Mouse (Mus musculus) midbrain, embryonic 12.5 days (tissue): ENCODE results near the gene Olfr272. TPM values are rescaled to one million over a fixed set of nuclear protein-coding genes. Genes with fewer than 3 reads are reported as not detected.

Experiments
- ATAC-seq: fragments of 200-750 bp; cut with Nextera tagmentation; 2 replicates; pipeline ENCODE4 v1.8.0; 2017; ENCODE audit warnings: low read depth, moderate TSS enrichment, moderate library complexity; ENCODE audit not compliant: low FRiP score
- H3K27ac ChIP-seq: fragments of 300-500 bp; sonication (generic); replicated peaks from 2 replicates; pipeline ENCODE4 v1.5.1; 2016; ENCODE audit warnings: mild to moderate bottlenecking
- H3K27me3 ChIP-seq: fragments of 300-500 bp; sonication (generic); 2 replicates; pipeline ENCODE4 v1.6.1; 2016; ENCODE audit warnings: mild to moderate bottlenecking
- H3K36me3 ChIP-seq: fragments of 300-500 bp; sonication (generic); 2 replicates; pipeline ENCODE4 v1.6.1; 2016
- H3K4me1 ChIP-seq: fragments of 300-500 bp; sonication (generic); 2 replicates; pipeline ENCODE4 v1.6.1; 2016
- H3K4me2 ChIP-seq: fragments of 300-500 bp; sonication (generic); replicated peaks from 2 replicates; pipeline ENCODE4 v1.6.1; 2016; ENCODE audit warnings: mild to moderate bottlenecking, moderate library complexity
- H3K4me3 ChIP-seq: fragments of 300-500 bp; sonication (generic); 2 replicates; pipeline ENCODE4 v1.5.1; 2016; ENCODE audit warnings: mild to moderate bottlenecking
- H3K9ac ChIP-seq: fragments of 300-500 bp; sonication (generic); replicated peaks from 2 replicates; pipeline ENCODE4 v1.6.1; 2016; ENCODE audit warnings: mild to moderate bottlenecking, moderate library complexity
- H3K9me3 ChIP-seq: fragments of 300-500 bp; sonication (generic); 2 replicates; pipeline ENCODE4 v1.6.1; 2016; ENCODE audit warnings: mild to moderate bottlenecking
- WGBS: fragments of 180-500 bp; shearing (Covaris S2); methylation state at CpG from one replicate; pipeline ENCODE4 v1.1.7; 2016; 5-methylcytosine and 5-hydroxymethylcytosine counted together
- polyA plus RNA-seq: library from polyadenylated mRNA; unstranded; fragments of >200 nt; fragmentation: Nextera tagmentation; extraction: Ambion mirVana; gene quantifications from 2 replicates; pipeline ENCODE4 v1.2.1, GENCODE M21; 2016

Gene Olfr272
- polyA plus RNA-seq: not detected in 2 replicates

DNA sequence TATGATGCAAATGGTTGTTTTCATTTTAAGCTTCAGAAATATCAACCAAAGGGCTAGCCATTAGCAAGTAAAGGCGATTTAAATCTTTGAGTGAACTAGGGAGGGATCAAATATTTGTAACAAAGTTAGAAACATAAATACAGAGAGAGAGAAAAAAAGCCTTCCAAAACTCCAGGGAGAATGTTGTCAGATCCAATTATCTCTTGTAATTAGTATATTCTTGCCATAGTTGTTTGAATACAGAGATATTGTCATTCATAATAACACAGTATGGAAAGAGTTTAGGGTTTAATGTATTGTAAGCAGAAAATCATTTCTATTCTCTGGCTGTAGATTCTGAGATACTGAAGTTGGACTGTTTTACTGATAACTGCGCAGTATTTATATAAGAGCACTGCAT is at the start of gene Olfr272:
Gene Olfr272 (minus strand): TSS at position 101 of the 400 bp plus-strand sequence.
- no peaks in the 10 kb centered on the region for H3K27me3 ChIP-seq
- H3K4me3 ChIP-seq: no peak within 1 kb of the TSS
- ATAC-seq: no peak
- H3K27ac ChIP-seq: no peak within 1 kb of the TSS
- no peak within 1 kb of the TSS for H3K4me2 ChIP-seq
- H3K9ac ChIP-seq: no peak within 1 kb of the TSS
- H3K4me1 ChIP-seq: no peaks in the 10 kb centered on the region
- no peaks in the 10 kb centered on the region for H3K36me3 ChIP-seq
- no peaks in the 10 kb centered on the region for H3K9me3 ChIP-seq
- WGBS: 95% methylated on average over 2 of the region's 2 CpGs

- H3K36me3 ChIP-seq: no peaks in the 10 kb centered on the region
- no peak for ATAC-seq
- no peaks in the 10 kb centered on the region for H3K27me3 ChIP-seq
- no peak within 1 kb of the TSS for H3K27ac ChIP-seq
- no peaks in the 10 kb centered on the region for H3K4me1 ChIP-seq
- H3K4me2 ChIP-seq: no peak within 1 kb of the TSS
- H3K9ac ChIP-seq: no peak within 1 kb of the TSS
- H3K9me3 ChIP-seq: no peaks in the 10 kb centered on the region
- no peak within 1 kb of the TSS for H3K4me3 ChIP-seq
Observed at GRCm38 (mm10) chr4:52964247-52964646, 45.3 kb upstream of the Olfr272 start, which contains the start of gene Olfr270. Gene Olfr270, plus strand, starts transcription at chr4:52964547.

DNA sequence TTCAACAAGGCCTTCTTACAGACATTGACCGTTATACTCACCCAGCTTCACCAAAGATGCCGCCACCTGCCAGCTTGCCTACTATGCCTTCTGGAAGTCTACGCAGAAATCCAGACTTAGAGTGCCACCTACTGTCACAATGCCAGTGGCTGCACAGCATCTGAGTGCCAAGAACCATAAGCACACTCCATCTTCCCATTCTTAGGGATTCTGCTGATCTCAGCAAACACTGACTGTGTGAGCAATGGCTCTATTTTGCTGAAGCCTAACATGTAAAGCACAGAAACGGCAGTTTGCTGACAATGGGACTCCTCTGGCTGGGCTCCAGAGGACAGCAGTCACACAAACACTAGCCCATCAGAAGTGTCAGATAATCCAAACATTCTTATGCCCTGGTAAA is 39.7 kb upstream of the Olfr272 start:
- H3K9me3 ChIP-seq: no peaks in the 10 kb centered on the region
- ATAC-seq: 0 out of 2 replicates have a peak, but pooled peaks have one; percentile 41
- H3K4me1 ChIP-seq: no peaks in the 10 kb centered on the region
- no peak overlapping the region for H3K27ac ChIP-seq
- H3K27me3 ChIP-seq: no peaks in the 10 kb centered on the region
- no peak overlapping the region for H3K4me3 ChIP-seq
- no peaks in the 10 kb centered on the region for H3K36me3 ChIP-seq
- 37% methylated on average over 4 of the region's 4 CpGs for WGBS
- H3K9ac ChIP-seq: no peak overlapping the region
- no peak overlapping the region for H3K4me2 ChIP-seq

DNA sequence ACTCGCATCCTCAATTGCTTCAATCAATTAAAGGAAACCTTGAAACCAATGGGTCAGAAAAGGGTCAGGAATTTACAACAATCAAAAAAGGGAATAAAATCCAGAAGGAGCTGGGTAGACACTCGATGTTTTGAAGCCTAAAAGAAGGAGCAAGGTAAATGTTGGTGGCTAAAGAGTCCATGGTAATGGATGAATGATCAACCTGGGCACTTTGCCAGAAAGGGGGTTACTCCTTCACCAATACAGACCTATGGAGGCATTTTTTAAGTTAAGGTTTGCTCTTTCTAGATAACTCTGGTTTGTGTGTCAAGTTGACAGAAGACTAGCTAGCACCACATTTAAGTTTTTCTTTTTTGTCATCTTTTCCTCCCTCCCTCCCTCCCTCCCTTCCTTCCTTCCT is 30.0 kb upstream of the Olfr272 start:
- no peak overlapping the region for H3K27ac ChIP-seq
- no peaks in the 10 kb centered on the region for H3K36me3 ChIP-seq
- WGBS: 76% methylated on average over 2 of the region's 2 CpGs
- H3K4me1 ChIP-seq: no peaks in the 10 kb centered on the region
- no peaks in the 10 kb centered on the region for H3K27me3 ChIP-seq
- no peak overlapping the region for H3K9ac ChIP-seq
- H3K4me3 ChIP-seq: no peak overlapping the region
- no peak overlapping the region for H3K4me2 ChIP-seq
- H3K9me3 ChIP-seq: no peaks in the 10 kb centered on the region
- no peak for ATAC-seq

- no peak overlapping the region for H3K4me2 ChIP-seq
- H3K4me3 ChIP-seq: no peak overlapping the region
Observed at GRCm38 (mm10) chr4:52946665-52947064, 27.7 kb upstream of the Olfr272 start.

GRCm38 (mm10) chr4:52930480-52930879 is 11.5 kb upstream of the Olfr272 start:
- Histone ChIP-seq H3K4me2 (no peak overlapping the region), H3K4me3 (no peak overlapping the region), H3K4me1 (no peaks in the 10 kb centered on the region), H3K27ac (no peak overlapping the region), H3K27me3 (no peaks in the 10 kb centered on the region), H3K9ac (no peak overlapping the region), H3K9me3 (no peaks in the 10 kb centered on the region), H3K36me3 (no peaks in the 10 kb centered on the region)
- ATAC-seq: no peak
- 91% methylated on average over 4 of the region's 4 CpGs for WGBS

More at GRCm38 (mm10) chr4:52946665-52947064, 27.7 kb upstream of the Olfr272 start:
- Histone ChIP-seq H3K4me1 (no peaks in the 10 kb centered on the region), H3K9ac (no peak overlapping the region), H3K9me3 (no peaks in the 10 kb centered on the region), H3K27me3 (no peaks in the 10 kb centered on the region), H3K27ac (no peak overlapping the region), H3K36me3 (no peaks in the 10 kb centered on the region)
- ATAC-seq: no peak

DNA sequence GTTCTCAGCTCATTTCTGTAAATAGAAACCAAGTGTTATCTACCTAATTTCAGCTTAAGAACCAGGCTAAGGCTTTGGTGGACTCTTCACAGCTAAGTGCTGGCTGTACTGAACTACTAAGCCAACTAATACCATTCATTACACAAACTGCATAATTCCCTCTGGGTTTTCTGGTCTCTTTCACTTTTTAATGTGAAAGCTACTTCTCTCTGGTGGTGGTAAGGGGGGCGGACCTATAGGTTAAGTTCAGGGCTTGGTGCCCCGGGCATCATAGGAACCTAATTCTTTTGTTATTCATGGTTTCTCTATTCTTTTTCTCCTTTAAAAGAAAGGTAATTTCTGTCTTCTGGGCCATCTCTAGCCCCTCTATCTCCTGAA is 1.7 kb downstream of the Olfr272 start:
- Histone ChIP-seq H3K4me2 (no peak overlapping the region), H3K36me3 (no peaks in the 10 kb centered on the region), H3K27me3 (no peaks in the 10 kb centered on the region), H3K4me1 (no peaks in the 10 kb centered on the region), H3K4me3 (no peak overlapping the region), H3K27ac (no peak overlapping the region), H3K9me3 (no peaks in the 10 kb centered on the region), H3K9ac (no peak overlapping the region)
- 84% methylated on average over 2 of the region's 2 CpGs for WGBS
- no peak for ATAC-seq

GRCm38 (mm10) chr4:52916659-52917310 is 2.2 kb downstream of the Olfr272 start:
- Histone ChIP-seq H3K9ac (no peak overlapping the region), H3K9me3 (no peaks in the 10 kb centered on the region), H3K4me1 (no peaks in the 10 kb centered on the region), H3K4me3 (no peak overlapping the region), H3K36me3 (no peaks in the 10 kb centered on the region), H3K4me2 (no peak overlapping the region), H3K27ac (no peak overlapping the region), H3K27me3 (no peaks in the 10 kb centered on the region)
- 86% methylated on average over 6 of the region's 6 CpGs for WGBS
- no peak for ATAC-seq

DNA sequence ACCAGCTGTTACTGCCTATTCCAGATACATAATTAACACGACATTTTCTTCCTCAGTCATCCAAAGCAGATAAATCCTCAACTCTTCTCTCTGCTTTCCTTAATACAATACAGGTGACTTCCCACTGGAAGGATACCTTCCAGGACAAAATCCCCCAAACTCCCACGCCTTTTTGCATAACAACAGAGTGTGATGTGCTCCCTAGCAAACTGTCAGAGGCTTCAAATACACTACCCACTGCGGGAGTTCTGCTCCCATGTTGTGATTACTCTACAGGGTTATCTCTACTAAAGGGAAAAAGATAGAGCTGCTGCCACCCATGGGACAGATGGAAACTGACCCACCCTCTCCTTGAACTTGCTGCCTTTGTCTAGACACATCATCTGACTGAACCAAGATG is 6.6 kb downstream of the Olfr272 start:
- Histone ChIP-seq H3K36me3 (no peaks in the 10 kb centered on the region), H3K27ac (no peak overlapping the region), H3K4me2 (no peak overlapping the region), H3K4me1 (no peaks in the 10 kb centered on the region), H3K9ac (no peak overlapping the region), H3K4me3 (no peak overlapping the region), H3K9me3 (no peaks in the 10 kb centered on the region), H3K27me3 (no peaks in the 10 kb centered on the region)
- WGBS: 48% methylated on average over 3 of the region's 3 CpGs
- no peak for ATAC-seq

DNA sequence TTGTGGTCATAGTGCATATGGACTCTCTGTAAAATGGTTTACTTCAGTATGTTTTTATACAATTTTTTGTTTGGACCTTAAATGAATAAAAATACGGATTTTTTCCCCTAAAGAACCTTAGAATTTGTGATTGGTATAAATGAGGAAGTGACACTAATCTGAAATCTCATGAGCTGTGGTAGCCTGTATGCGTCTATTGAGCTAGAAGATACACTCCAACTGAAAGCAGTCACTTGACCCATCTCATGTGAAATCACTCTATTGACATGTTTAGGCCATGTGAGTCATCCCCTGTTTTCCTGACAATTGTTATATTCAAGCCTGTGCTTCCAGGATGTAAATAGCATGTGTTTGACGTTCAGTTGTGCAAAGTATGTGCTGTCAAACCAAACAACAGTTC is 9.4 kb downstream of the Olfr272 start:
- no peak overlapping the region for H3K4me2 ChIP-seq
- WGBS: 76% methylated on average over 3 of the region's 3 CpGs
- no peak overlapping the region for H3K27ac ChIP-seq
- H3K4me1 ChIP-seq: no peaks in the 10 kb centered on the region
- H3K27me3 ChIP-seq: no peaks in the 10 kb centered on the region
- no peaks in the 10 kb centered on the region for H3K9me3 ChIP-seq
- no peak for ATAC-seq
- no peak overlapping the region for H3K4me3 ChIP-seq
- H3K9ac ChIP-seq: no peak overlapping the region
- no peaks in the 10 kb centered on the region for H3K36me3 ChIP-seq

- no peak for ATAC-seq
- 93% methylated on average over 9 of the region's 9 CpGs for WGBS
Observed at GRCm38 (mm10) chr4:52864156-52864555, 54.8 kb downstream of the Olfr272 start.

More at GRCm38 (mm10) chr4:52864156-52864555, 54.8 kb downstream of the Olfr272 start:
- no peak overlapping the region for H3K27ac ChIP-seq
- H3K9ac ChIP-seq: no peak overlapping the region
- H3K4me1 ChIP-seq: no peaks in the 10 kb centered on the region
- no peak overlapping the region for H3K4me3 ChIP-seq
- no peaks in the 10 kb centered on the region for H3K27me3 ChIP-seq
- H3K9me3 ChIP-seq: no peaks in the 10 kb centered on the region
- no peak overlapping the region for H3K4me2 ChIP-seq
- H3K36me3 ChIP-seq: no peaks in the 10 kb centered on the region
